Mouse (Mus musculus) small intestine, adult 2 months (tissue): ENCODE data around the gene Naa50. TPM values are rescaled to one million over a fixed set of nuclear protein-coding genes. Genes with fewer than 3 reads are reported as not detected.

Experiments
- H3K27ac ChIP-seq: fragments of 200-500 bp; 2 replicates; pipeline ENCODE4 v1.5.1; 2012; ENCODE audit warnings: low read depth, low read length, control low read depth, inconsistent platforms; ENCODE audit not compliant: insufficient read depth
- H3K27me3 ChIP-seq: fragments of 200-500 bp; 2 replicates; pipeline ENCODE4 v1.6.1; 2012; ENCODE audit warnings: mild to moderate bottlenecking, moderate library complexity, low read length, inconsistent platforms; ENCODE audit not compliant: control insufficient read depth, insufficient read depth
- H3K36me3 ChIP-seq: fragments of 200-500 bp; 2 replicates; pipeline ENCODE4 v1.6.1; 2012; ENCODE audit warnings: mild to moderate bottlenecking, low read length, control low read depth, inconsistent platforms; ENCODE audit not compliant: control insufficient read depth, insufficient read depth
- H3K4me1 ChIP-seq: fragments of 200-500 bp; 2 replicates; pipeline ENCODE4 v1.6.1; 2012; ENCODE audit warnings: low read length, inconsistent platforms, mixed read lengths; ENCODE audit not compliant: control insufficient read depth, insufficient read depth, insufficient read length
- H3K4me3 ChIP-seq: fragments of 200-500 bp; 2 replicates; pipeline ENCODE4 v1.5.1; 2012; ENCODE audit warnings: low read depth, mild to moderate bottlenecking, control low read depth, inconsistent platforms, low read length, moderate library complexity
- CTCF ChIP-seq: fragments of 200-500 bp; IDR thresholded peaks from 2 replicates; pipeline ENCODE4 v1.5.1; 2012; ENCODE audit warnings: low read depth, mild to moderate bottlenecking, control low read depth, inconsistent platforms, low read length, moderate library complexity, mixed read lengths; ENCODE audit not compliant: insufficient replicate concordance, insufficient read length; ENCODE audit errors: extremely low read depth
- POLR2A ChIP-seq: fragments of 200-500 bp; IDR thresholded peaks from 2 replicates; pipeline ENCODE4 v1.6.1; 2012; ENCODE audit warnings: low read depth, mild to moderate bottlenecking, control low read depth, inconsistent platforms, low read length, moderate library complexity
- WGBS: fragments of 180-500 bp; shearing (Covaris S2); methylation state at CpG from one replicate; pipeline ENCODE4 v1.1.7; 2018; 5-methylcytosine and 5-hydroxymethylcytosine counted together
- polyA plus RNA-seq: library from polyadenylated mRNA; depleted of rRNA; stranded (reverse); fragments of >200 nt; gene quantifications from 2 replicates; pipeline ENCODE4 v1.2.3, GENCODE M21; 2012

Naa50 gene
- polyA plus RNA-seq, 1 experiment: 7.7 TPM

DNA sequence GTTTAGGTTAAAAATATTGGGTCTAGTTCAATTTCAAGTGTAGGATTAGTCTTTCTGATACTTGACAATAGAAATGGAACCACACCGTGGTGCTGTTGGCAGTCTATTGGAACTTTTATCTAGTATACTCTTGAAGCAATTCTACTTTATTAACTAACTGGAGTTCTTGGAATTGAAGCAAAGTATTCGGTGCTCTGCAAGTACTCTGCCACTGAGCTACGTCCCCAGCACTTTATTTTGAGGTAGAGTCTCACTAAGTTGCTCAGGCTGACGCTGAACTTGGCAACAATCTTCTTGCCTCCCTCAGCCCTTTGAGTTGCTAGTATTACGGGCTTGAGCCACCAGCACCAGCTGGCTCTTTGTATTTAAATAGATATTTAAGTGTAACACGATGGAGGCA lies 1.9 kb downstream of the Naa50 start:
- 11% methylated on average over 6 of the region's 6 CpGs for WGBS
- Histone ChIP-seq H3K36me3 (no peaks in the 10 kb centered on the region), H3K27me3 (no peaks in the 10 kb centered on the region), H3K4me3 (no peak overlapping the region), H3K27ac (no peak overlapping the region), H3K4me1 (no peaks in the 10 kb centered on the region)
- no peak for TF ChIP-seq POLR2A
- TF ChIP-seq CTCF: no peak

DNA sequence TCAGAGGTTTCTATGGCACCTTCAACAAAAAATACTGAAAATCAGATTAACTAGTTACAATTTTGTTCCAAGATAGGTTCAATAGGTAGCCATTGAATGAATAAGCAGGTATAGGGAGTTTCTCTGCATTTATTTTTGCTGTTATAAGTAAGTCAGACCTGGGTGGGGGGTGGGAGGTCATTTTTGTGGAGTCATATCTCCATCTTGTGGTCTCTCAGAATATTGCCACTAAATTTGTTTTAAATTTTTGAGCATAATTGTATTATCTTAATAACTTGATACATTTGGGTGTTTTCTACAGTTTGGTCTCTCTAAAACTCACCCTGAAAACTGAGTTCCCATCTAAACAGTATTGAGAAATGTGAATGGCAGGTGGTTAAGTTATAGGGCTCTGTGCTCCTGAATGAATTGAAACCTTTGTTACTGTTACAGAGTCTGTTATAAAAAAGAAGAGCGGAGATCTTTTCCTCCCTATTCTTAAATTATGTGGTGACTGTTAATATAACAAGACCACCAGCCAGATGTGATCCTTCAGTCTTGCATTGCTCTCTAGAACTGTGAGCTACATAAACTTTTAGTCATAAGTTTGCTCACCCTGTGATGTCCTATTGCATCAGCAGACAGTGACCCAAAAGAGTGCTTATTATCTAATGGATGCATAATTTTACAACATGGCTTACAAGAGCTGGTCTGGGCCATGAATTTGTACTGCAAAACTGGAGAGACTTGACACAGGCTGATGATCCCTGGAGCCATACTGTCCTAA lies 9.6 kb downstream of the Naa50 start:
- Histone ChIP-seq H3K4me3 (no peak overlapping the region), H3K36me3 (no peaks in the 10 kb centered on the region; the same call in 1 of the 2 replicates), H3K4me1 (no peaks in the 10 kb centered on the region), H3K27me3 (no peaks in the 10 kb centered on the region), H3K27ac (no peak overlapping the region)
- 90% methylated on average over 1 of the region's 1 CpGs for WGBS
- TF ChIP-seq POLR2A (no peak), CTCF (no peak)

DNA sequence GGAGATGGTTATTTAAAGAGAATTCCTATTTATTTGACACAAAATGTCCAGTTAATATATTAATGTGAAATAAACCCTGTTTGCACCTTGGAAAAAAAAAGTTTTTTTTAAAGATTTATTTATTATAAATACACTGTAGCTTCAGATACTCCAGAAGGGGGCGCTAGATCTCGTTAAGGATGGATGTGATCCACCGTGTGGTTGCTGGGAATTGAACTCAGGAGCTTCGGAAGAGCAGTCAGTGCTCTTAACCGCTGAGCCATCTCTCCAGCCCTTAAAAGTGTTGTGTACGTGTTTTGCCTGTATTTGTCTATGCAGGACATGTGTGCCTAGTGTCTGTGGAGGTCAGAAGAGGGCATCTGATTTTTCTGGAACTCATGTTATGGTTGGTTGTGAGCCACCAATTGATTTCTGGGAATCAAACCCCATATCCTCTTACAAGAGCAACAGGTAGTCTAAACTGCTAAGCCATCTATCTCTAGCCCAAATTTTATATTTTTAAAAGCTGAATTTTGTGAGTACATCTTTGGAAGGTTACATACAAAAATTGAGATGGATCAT lies 14.9 kb downstream of the Naa50 start:
- peaks cover 12% of the 10 kb centered on the region for H3K36me3 ChIP-seq
- no peak overlapping the region for H3K4me3 ChIP-seq
- no peaks in the 10 kb centered on the region for H3K4me1 ChIP-seq
- H3K27ac ChIP-seq: no peak overlapping the region
- H3K27me3 ChIP-seq: no peaks in the 10 kb centered on the region
- 68% methylated on average over 6 of the region's 6 CpGs for WGBS
- TF ChIP-seq CTCF (peak; percentile 46; the same call in 1 of the 2 replicates), POLR2A (no peak)

DNA sequence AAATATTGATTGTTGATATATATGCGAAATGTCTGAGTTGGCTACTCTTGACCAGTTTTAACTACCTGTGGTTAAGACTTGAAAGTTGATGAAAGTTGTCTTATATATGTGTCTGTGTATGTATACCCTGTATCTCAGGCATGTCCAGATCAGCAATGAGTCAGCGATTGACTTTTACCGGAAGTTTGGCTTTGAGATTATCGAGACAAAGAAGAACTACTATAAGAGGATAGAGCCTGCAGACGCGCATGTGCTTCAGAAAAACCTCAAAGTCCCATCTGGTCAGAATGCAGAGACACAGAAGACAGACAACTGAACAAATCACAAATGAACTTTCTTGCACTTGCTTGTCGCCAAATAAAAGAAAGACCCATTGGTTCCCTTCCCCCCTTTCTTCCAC lies 19.7 kb downstream of the Naa50 start:
- H3K4me1 ChIP-seq: no peaks in the 10 kb centered on the region
- H3K36me3 ChIP-seq: peaks cover 14% of the 10 kb centered on the region
- TF ChIP-seq CTCF: no peak
- no peak for TF ChIP-seq POLR2A
- H3K4me3 ChIP-seq: no peak overlapping the region
- 85% methylated on average over 7 of the region's 7 CpGs for WGBS
- no peak overlapping the region for H3K27ac ChIP-seq
- no peaks in the 10 kb centered on the region for H3K27me3 ChIP-seq

DNA sequence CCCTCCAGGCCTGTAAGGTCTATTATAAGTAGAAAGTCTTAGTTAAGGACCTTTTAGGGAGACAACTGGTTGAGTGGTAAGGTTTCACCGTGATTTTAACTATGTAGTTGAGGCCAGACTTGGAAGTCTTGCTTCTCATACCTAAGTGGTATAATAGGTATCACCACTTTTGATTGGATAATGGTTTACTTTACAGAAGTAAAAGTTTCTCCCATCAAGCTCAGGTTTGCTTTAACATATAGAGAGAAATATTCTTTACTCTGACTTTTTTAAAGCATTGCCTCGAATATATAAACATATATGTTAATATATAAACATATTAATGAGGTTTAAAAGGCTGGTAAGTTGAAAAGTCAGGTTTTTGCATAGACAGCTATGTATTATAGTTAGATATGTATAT lies 24.2 kb downstream of the Naa50 start:
- H3K27ac ChIP-seq: no peak overlapping the region
- TF ChIP-seq POLR2A (no peak), CTCF (no peak)
- no peaks in the 10 kb centered on the region for H3K4me1 ChIP-seq
- WGBS: 86% methylated on average over 2 of the region's 2 CpGs
- no peak overlapping the region for H3K4me3 ChIP-seq
- H3K27me3 ChIP-seq: no peaks in the 10 kb centered on the region
- peaks cover 6% of the 10 kb centered on the region; the same call in 1 of the 2 replicates for H3K36me3 ChIP-seq

DNA sequence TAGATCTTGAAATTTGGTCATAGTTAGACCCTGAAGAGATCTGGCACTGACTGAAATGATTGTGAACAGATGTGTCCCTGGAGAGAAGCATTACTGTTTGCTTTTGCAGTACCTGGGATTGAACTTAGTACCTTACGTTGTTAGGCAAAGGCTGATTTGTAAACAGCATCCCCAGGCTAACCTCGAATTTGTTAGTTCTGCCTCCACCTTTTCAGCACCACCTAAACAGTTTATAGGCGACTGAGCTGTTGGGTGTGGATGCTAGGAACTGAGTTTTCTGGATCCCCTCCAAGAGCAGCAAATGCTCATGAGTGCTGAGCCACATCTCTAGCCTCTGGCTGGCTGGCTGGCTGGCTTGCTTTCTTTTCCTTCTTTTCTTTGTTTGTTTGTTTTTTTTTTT lies 25.6 kb downstream of the Naa50 start:
- Histone ChIP-seq H3K36me3 (no peaks in the 10 kb centered on the region), H3K27ac (no peak overlapping the region), H3K27me3 (no peaks in the 10 kb centered on the region), H3K4me1 (no peaks in the 10 kb centered on the region), H3K4me3 (no peak overlapping the region)
- whole genome bisulfite sequencing: 16% methylated on average over 3 of the region's 3 CpGs
- no peak for TF ChIP-seq POLR2A
- TF ChIP-seq CTCF: no peak

DNA sequence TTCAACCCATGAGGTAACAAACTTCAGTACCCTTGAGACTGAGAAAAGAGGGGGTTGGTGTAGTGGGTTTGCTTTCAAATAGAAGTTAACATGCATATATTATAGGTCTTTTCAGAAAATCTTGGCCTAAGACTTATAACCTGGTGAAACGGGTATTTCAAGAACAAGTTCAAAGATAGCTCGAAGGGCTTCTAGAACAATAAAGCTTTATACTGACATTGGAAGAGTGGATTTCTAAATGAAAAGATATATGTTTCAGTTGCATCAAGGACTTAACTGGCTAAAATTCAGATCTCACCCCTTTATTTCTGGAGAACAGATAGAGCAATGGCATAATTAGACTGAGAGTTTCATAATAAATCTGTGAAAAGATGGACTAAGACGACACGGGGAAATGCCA lies 29.4 kb downstream of the Naa50 start:
- Histone ChIP-seq H3K4me1 (no peaks in the 10 kb centered on the region), H3K36me3 (no peaks in the 10 kb centered on the region), H3K27ac (no peak overlapping the region), H3K4me3 (no peak overlapping the region), H3K27me3 (no peaks in the 10 kb centered on the region)
- WGBS: 68% methylated on average over 4 of the region's 4 CpGs
- TF ChIP-seq POLR2A (no peak), CTCF (no peak)
